Mouse (Mus musculus) gastrocnemius, adult 8-10 months (tissue): ENCODE measurements around the gene Prkca. TPM values are rescaled to one million over a fixed set of nuclear protein-coding genes. Genes with fewer than 3 reads are reported as not detected.

ENCODE experiments used
- DNase-seq, 2 experiments: peaks; one replicate each; pipeline ENCODE4 v3.0.0; 2022; ENCODE audit warnings: low spot score in 2 of 2
- total RNA-seq, 4 experiments: library from RNA; stranded (reverse); gene quantifications; 2 replicates each; pipeline ENCODE4 v1.2.4; 2022

Gene Prkca
- total RNA-seq, 4 experiments from 2014 or later, result 50.1 to 62.0 (median 55.0) TPM

DNA sequence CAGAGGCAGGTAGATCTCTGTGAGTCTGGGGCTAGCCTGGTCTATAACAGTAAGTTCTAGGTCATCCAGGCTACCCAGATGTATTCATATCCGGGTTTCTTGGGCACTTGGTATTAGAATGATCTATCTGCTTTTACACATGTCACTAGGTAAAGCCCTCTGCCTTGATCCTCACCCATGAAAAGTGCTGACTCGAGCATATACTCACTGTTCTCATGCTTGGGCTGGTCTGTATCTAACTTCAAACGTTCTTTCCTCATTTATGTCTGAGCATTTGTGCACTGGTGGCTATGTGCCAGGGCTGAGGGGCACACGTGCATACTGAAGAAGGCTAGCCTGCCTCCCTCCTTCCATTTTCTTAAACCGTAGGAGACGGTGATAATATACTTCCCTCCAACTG lies 272.5 kb downstream of the Prkca start:
- no peak for DNase-seq

DNA sequence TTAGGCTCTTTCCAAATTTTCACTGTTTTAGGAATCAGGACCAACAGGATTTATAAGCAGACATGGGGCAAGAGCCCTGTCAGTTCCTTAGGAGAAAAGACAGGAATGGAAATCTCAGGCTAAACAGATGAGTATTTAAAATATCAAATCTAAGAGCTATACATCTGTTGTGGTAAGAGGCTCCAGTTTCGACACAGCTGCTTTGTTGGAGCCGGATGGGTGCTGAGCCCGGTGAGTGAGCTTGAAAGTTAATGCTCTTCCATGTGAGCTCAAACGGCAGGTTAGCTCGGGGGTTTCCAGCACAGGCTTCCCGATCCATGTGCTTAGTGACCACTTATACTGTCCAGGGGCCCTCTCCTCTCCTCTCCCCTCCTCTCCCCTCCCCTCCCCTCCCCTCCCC lies 273.7 kb downstream of the Prkca start:
- DNase-seq, result no peak

GRCm38 (mm10) chr11:108068430-108068829 lies 275.3 kb downstream of the Prkca start:
- no peak for DNase-seq

DNA sequence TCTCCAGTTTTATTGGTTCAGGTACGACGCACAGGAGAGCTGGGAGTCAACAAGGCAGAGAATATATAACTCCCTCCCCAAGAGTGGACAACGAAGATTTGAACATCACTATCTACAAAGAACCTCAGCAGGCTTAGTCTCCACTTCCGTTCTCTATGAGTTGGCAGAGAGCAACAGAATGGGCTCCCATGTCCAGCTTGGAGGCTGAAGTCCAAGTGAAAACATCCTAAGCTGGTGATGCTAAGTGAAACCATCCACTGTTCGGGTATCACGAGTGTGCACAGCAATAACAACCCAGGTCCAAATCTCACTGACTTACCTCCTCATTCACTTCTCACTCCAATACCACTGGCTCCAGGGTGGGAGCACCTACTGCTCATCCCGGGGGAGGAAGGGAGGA lies 276.6 kb downstream of the Prkca start:
- no peak for DNase-seq

DNA sequence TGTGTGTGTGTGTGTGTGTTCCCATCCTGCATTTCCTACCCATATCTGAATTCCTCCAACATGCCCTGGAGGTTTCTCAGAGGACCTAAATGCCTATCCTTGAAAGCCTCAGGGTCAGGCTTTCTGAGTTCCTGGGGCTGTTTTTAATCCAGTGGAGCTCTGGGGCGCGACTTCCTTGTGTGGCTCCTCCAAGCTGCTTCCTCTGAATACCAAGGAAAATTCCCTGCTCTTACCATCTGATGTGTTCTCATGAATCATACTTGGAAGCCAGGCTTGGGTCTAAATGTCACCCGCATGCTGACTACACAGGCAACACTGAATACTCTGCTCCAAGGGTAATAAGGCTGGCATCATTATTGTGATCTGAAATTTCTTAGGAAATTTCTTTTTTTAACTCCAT lies 279.3 kb downstream of the Prkca start:
- no peak for DNase-seq

- no peak for DNase-seq
Observed at GRCm38 (mm10) chr11:108063096-108063495, 280.6 kb downstream of the Prkca start.

DNA sequence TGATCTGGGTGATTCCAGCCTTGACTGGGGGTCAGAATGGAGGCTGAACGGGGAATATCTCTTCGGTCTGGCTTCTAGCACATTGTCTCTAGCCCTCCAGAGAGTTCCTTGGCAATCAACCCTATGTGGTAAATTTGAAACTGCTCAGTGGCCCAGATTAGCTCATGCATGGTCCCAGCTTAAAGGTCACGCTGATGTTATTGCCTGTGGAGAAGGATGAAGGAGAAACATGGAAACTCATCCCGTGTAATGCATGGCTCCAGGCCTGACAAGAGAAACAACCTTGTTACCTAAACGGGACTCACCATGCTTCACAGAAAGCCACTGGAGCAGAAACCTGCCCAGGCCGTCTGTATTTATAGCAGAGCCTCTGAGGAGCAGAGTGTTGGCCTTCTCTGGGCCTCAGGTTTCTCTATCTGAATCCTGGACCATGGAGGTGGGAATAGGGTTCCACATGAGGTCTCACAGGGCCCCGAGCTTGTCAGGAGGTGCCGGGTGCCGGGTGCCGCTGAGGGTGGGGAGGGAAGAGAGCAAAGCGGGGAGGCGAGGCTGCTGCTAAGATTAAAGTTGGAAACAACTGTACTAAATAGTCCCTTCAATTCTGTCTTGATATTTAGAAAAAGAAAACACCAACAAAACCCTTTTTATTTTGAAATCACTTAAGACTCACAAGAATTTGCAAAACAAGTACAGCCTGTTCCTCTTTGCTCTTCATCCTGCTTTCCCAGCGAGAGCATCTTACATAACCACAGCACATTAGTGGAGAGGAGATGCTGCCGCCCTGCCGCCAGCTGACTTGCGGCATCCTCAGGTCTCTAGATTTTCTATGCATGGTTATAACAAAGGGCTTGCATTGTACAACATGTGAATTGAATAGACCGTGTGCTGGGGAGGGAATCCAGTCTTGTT lies 281.9 kb downstream of the Prkca start:
- DNase-seq, result peak; percentile 62 to 67

DNA sequence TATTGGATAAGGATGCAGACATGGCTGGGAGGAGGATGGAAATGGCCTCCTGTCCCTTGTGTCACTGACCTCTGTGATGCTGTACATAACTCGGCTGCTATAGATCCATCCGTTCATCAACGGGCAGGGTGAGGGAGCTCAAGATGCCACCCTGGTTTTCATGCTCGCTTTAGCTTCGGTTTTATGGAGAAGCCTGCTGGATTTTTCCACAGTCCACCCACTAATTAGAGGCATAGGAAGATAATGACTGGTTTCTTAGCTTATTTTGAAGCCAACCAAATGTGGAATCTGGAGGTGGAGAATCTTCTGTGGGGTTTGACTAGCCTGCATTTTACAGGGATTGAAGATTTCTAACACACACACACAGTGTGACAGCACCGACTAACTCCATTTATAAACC lies 286.6 kb downstream of the Prkca start:
- no peak for DNase-seq

DNA sequence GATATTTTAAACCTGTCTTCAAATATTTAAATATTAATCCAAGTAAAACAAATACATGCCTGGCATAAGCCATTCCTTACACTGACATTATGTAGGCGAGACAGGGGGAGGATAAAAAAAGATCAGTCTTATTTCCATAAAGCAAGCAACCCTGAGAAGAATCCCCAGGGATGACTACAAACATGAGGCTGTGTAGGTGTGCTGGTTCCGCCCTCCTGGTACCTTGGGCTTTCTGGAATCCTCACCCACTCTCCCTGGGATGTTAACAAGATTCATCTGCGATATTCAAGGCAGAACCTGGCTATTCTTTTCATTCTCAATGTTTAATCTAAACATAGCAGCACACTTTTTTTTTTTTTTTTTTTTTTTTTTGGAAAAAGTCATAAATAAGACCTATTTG lies 289.1 kb downstream of the Prkca start:
- no peak for DNase-seq

- no peak for DNase-seq
Observed at GRCm38 (mm10) chr11:108053746-108054145, 290.0 kb downstream of the Prkca start.

DNA sequence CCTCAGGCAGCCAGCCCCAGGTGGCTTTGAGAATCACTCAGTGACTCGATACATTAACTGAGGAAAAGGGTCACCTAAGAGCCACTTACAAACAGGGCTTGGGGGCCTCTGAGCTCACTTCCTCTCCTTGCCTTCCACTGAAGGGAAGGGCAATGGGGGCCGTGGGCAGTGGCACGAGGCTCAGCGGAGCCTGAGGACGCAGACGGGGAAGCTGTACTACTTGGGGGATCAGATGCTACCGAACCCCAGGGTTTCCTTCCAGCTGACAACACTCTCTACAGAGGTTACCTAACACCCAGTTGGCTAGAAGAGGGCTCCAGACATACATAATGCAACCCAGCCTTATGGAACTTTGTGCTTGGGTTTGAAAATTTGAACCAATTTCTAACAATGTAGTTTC lies 302.1 kb downstream of the Prkca start:
- no peak for DNase-seq

DNA sequence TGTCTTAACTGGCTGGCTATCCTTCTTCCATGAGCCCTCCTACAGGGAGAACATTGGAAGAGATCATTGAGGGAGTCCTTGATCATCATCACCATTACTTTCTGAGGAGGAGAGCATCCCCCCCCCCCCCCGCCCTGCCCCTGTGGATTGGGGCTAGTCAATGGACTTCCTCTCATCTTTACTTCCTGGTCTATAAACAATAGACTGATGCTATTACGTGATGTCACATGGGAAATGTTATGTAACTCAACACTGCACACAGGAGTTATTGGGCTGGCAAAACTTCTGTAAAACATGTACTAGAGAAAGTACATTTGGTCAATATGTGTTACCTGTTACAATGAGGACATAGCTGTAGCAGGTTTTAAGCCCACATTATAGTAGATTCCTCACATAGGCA lies 302.9 kb downstream of the Prkca start:
- DNase-seq, result no peak

GRCm38 (mm10) chr11:108039761-108040160 lies 304.0 kb downstream of the Prkca start:
- no peak for DNase-seq

DNA sequence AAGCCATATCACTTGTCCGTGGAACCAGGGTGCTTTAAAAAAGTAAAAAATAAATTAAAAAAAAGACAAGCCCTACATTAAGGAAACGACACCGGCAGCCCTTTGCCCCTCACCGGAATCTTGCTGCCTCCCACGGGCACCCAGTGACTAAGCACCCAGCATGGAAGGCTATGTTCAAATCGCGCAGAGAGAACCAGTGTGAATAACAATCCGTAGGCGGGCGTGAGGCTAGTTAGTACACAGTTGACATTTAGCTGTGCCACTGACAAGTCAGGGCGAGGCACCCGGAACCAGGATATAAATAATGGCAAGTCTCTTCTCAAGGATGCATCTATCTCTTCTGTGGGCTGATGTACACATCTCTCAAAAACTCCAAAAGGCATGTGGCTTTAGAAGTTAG lies 304.7 kb downstream of the Prkca start:
- no peak for DNase-seq

DNA sequence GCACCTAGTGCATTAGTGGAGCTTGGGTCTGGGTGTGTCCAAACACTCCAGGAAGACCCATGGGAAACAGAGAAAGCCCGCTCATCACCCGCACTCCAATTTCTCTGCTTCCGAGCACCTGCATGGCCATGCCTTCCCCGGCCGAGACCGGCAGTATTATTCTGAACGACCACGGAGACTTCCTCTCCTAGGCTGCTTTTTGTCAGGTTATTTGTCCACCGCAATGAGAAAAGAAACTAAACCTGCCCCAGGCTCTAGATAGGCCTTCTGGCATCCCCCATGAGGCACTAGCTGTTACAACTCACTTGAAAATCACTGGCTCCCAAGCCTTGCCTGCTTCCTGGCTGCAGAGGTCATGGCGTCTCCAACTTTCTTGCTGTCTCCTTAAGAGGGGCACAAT lies 307.4 kb downstream of the Prkca start:
- no peak for DNase-seq

DNA sequence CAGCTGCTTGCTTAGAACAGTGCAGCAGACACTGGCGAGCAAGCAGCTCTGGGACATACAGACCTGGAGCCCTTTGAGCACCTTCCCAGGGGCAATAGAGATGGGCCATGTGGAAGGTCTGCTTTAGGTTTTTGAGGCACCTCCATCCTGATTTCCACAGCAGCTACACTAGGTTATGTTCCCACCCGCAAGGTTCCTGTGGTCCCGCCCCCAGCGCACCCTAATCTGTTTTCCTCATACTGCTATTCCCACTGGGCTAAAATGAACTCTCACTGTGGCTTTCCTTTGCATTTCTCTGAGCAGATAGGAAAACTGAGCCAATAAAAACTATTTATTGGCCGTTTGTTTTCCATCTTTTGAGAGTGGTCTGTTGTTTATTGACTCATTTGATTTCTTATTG lies 308.0 kb downstream of the Prkca start:
- DNase-seq, result no peak

- DNase-seq, result no peak
Observed at GRCm38 (mm10) chr11:108034376-108034775, 309.4 kb downstream of the Prkca start.

GRCm38 (mm10) chr11:108032568-108032967 lies 311.2 kb downstream of the Prkca start:
- no peak for DNase-seq

- DNase-seq, result peak; percentile 42 to 52
Observed at GRCm38 (mm10) chr11:108030956-108031604, 312.6 kb downstream of the Prkca start.

DNA sequence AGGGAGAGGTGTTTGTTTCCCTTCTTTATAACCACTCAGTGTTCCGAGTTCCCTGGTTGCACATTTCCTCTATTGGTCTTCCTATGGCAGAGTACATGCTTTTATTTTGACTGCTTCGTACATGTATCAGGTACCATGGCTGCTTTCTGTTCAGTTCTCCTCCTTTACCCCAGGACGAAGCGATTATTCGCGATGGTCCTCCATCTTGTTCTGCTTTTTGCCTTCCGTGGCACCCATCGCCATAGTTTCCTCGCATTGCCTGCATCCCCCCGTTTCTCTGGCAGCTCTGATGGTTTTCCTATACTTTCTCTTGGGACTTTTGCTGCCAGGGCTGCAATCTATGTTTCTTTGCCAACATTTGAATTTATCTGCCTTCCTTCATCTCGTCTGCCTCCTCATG lies 314.4 kb downstream of the Prkca start:
- DNase-seq, result no peak

- DNase-seq, result peak; percentile 15 to 20
Observed at GRCm38 (mm10) chr11:108028398-108028797, 315.3 kb downstream of the Prkca start.

- DNase-seq, result peak; percentile 39 to 50
Observed at GRCm38 (mm10) chr11:108025726-108026425, 317.9 kb downstream of the Prkca start.
